Comparison of ENCODE assay signal across 8 mouse cellular contexts in the genomic region with DNA sequence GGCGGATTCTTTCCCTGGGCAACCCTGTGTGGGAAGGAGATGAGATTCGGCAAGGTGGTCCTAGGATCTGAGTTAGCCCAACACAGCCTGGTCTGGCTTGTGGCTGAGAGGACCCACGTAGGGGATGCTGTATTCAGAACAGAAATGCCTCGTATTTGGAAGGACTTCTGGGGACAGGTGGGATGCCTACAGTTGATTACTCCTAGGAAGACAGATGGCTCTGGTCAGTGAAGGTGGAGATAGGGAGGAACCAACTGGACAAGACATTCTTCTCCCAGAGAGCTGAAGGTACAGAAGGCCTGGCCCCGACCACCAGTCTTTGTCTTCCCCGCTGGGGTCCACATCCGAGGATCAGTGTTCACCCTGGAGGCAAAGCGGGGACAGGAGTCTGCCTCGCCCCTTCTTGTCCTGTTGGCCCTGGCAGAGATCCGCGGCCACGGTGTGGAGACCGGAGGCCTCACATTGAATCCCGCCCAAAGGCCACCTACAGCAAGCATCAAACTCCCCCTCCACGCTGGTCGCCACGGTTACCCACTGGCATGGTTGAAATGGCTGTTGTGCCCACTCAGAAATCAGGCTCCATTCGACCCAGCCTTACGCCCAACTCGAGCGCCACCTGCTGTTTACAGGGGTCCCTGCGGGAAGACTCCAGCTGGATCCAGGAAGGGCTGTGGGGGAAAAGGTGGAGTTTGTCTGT.
DNase-seq lines count a peak whose midpoint lies in the region; ATAC-seq lines count a peak whose summit lies in the region.

No protein-coding gene starts in this region.

- H3K27ac ChIP-seq in embryonic facial prominence, embryonic 12.5 days = no peak overlapping the region
- no peak overlapping the region for H3K27ac ChIP-seq in heart, embryonic 12.5 days (ENCODE audit: poor library complexity, severe bottlenecking)
- 0 out of 2 replicates have a peak overlapping the region, but pooled peaks have one; percentile 43 for H3K27ac ChIP-seq in kidney, embryonic 16.5 days (ENCODE audit: low read length)
- H3K27ac ChIP-seq in limb, embryonic 15.5 days = peak overlapping the region; percentile 60

- no peak for ATAC-seq in embryonic facial prominence, embryonic 12.5 days (ENCODE audit: insufficient number of reproducible peaks, insufficient read depth, low FRiP score, low TSS enrichment)
- ATAC-seq in heart, embryonic 12.5 days (ENCODE audit: insufficient number of reproducible peaks, low FRiP score) = no peak
- peak; percentile 13; the same call in 1 of the 2 replicates for ATAC-seq in kidney, embryonic 16.5 days (ENCODE audit: low FRiP score, low TSS enrichment)
- ATAC-seq in limb, embryonic 15.5 days (ENCODE audit: insufficient number of reproducible peaks, low FRiP score, low TSS enrichment, low read depth) = 0 out of 2 replicates have a peak, but pooled peaks have one; percentile 20

- WGBS in embryonic facial prominence, embryonic 12.5 days = 21% methylated on average over 22 of the region's 22 CpGs
- WGBS in heart, embryonic 12.5 days = 29% methylated on average over 22 of the region's 22 CpGs
- WGBS in kidney, embryonic 16.5 days = 33% methylated on average over 22 of the region's 22 CpGs
- 26% methylated on average over 22 of the region's 22 CpGs for WGBS in limb, embryonic 15.5 days

- H3K4me3 ChIP-seq in embryonic facial prominence, embryonic 12.5 days = 0 out of 2 replicates have a peak overlapping the region, but pooled peaks have one; percentile 5
- peak overlapping the region; percentile 28; the same call in 1 of the 2 replicates for H3K4me3 ChIP-seq in heart, embryonic 12.5 days
- H3K4me3 ChIP-seq in kidney, embryonic 16.5 days (ENCODE audit: low read length) = no peak overlapping the region
- no peak overlapping the region for H3K4me3 ChIP-seq in limb, embryonic 15.5 days

- H3K27me3 ChIP-seq in embryonic facial prominence, embryonic 12.5 days = no peaks in the 10 kb centered on the region
- H3K27me3 ChIP-seq in heart, embryonic 12.5 days (replicated peaks) = 0 out of 2 replicates have a peak, but pooled peaks cover 5% of the 10 kb centered on the region
- H3K27me3 ChIP-seq in kidney, embryonic 16.5 days (ENCODE audit: insufficient read depth, low read length) = 0 out of 2 replicates have a peak, but pooled peaks cover 2% of the 10 kb centered on the region
- peaks cover 20% of the 10 kb centered on the region for H3K27me3 ChIP-seq in limb, embryonic 15.5 days

- DNase-seq in A20 (ENCODE audit: low read depth, low spot score) = peak; percentile 49
- DNase-seq in adrenal gland, postnatal 36 days = peak; percentile 78 to 86
- peak; percentile 24 to 46 for DNase-seq in natural killer cell, adult 2 months (ENCODE audit: low spot score in 2 of 2)
- peak; percentile 51 to 84 for DNase-seq in spleen, postnatal 4 days (ENCODE audit: low spot score in 2 of 2)

- H3K9me3 ChIP-seq in embryonic facial prominence, embryonic 12.5 days = no peaks in the 10 kb centered on the region
- no peaks in the 10 kb centered on the region for H3K9me3 ChIP-seq in heart, embryonic 12.5 days (replicated peaks)
- no peaks in the 10 kb centered on the region for H3K9me3 ChIP-seq in kidney, embryonic 16.5 days (ENCODE audit: low read length)
- H3K9me3 ChIP-seq in limb, embryonic 15.5 days = no peaks in the 10 kb centered on the region

- no peaks in the 10 kb centered on the region for H3K36me3 ChIP-seq in embryonic facial prominence, embryonic 12.5 days
- no peaks in the 10 kb centered on the region for H3K36me3 ChIP-seq in heart, embryonic 12.5 days
- H3K36me3 ChIP-seq in kidney, embryonic 16.5 days (ENCODE audit: insufficient read depth, low read length) = no peaks in the 10 kb centered on the region
- H3K36me3 ChIP-seq in limb, embryonic 15.5 days = no peaks in the 10 kb centered on the region

- peaks cover 14% of the 10 kb centered on the region for H3K4me1 ChIP-seq in embryonic facial prominence, embryonic 12.5 days
- H3K4me1 ChIP-seq in heart, embryonic 12.5 days (replicated peaks) = 0 out of 2 replicates have a peak, but pooled peaks cover 5% of the 10 kb centered on the region
- peaks cover 24% of the 10 kb centered on the region for H3K4me1 ChIP-seq in kidney, embryonic 16.5 days (ENCODE audit: insufficient read depth, low read length)
- H3K4me1 ChIP-seq in limb, embryonic 15.5 days = peaks cover 33% of the 10 kb centered on the region

- peak overlapping the region; percentile 19 for H3K4me2 ChIP-seq in embryonic facial prominence, embryonic 12.5 days (replicated peaks)
- peak overlapping the region; percentile 64 for H3K4me2 ChIP-seq in heart, embryonic 12.5 days
- H3K4me2 ChIP-seq in kidney, embryonic 16.5 days (replicated peaks; ENCODE audit: low read depth, low read length) = peak overlapping the region; percentile 41
- H3K4me2 ChIP-seq in limb, embryonic 15.5 days = no peak overlapping the region

- no peak overlapping the region for H3K9ac ChIP-seq in embryonic facial prominence, embryonic 12.5 days
- no peak overlapping the region for H3K9ac ChIP-seq in heart, embryonic 12.5 days
- no peak overlapping the region for H3K9ac ChIP-seq in kidney, embryonic 16.5 days (replicated peaks; ENCODE audit: low read length)
- no peak overlapping the region for H3K9ac ChIP-seq in limb, embryonic 15.5 days

Comparison
In these comparisons a context has a peak if more than half of its experiments do, and no peak if none do; other contexts are left out.
1. ATAC-seq: peak in kidney, embryonic 16.5 days (single experiment) and limb, embryonic 15.5 days (single experiment); none in embryonic facial prominence, embryonic 12.5 days (single experiment) and heart, embryonic 12.5 days (single experiment).
2. H3K27ac ChIP-seq: peak in kidney, embryonic 16.5 days (single experiment) and limb, embryonic 15.5 days (single experiment); none in embryonic facial prominence, embryonic 12.5 days (single experiment) and heart, embryonic 12.5 days (single experiment).
3. H3K4me3 ChIP-seq: peak in embryonic facial prominence, embryonic 12.5 days (single experiment) and heart, embryonic 12.5 days (single experiment); none in kidney, embryonic 16.5 days (single experiment) and limb, embryonic 15.5 days (single experiment).
4. Peak in every context shown above with its lines, with median percentiles within 50 percentile points of each other: DNase-seq.